Mouse (Mus musculus) ES-E14 (cell line): ENCODE data around the gene Slc24a2. TPM values are rescaled to one million over a fixed set of nuclear protein-coding genes. Genes with fewer than 3 reads are reported as not detected.

Experiments
- DNase-seq: peaks from one replicate; pipeline ENCODE4 v3.0.0-alpha.2; 2013; ENCODE audit warnings: low read depth, low spot score
- H3K27ac ChIP-seq: 2 replicates; pipeline ENCODE4 v1.5.1; 2012; ENCODE audit warnings: low read depth, mild to moderate bottlenecking, low read length, moderate library complexity, mixed read lengths; ENCODE audit not compliant: poor library complexity, insufficient read depth, severe bottlenecking
- H3K36me3 ChIP-seq: 2 replicates; pipeline ENCODE4 v1.6.1; 2012; ENCODE audit warnings: mild to moderate bottlenecking, low read length, moderate library complexity, mixed read lengths; ENCODE audit not compliant: control insufficient read depth, poor library complexity, insufficient read depth, severe bottlenecking
- H3K4me1 ChIP-seq, 2 experiments: fragments of 150-350 bp in 1 of 2; sonication (generic) in 1 of 2; 2 replicates each; pipeline ENCODE4 v1.6.1; 2012; ENCODE audit warnings: low read length in 2 of 2, mild to moderate bottlenecking in 1 of 2, mixed read lengths in 1 of 2; ENCODE audit not compliant: control insufficient read depth in 2 of 2, insufficient read depth in 2 of 2, poor library complexity in 1 of 2
- H3K4me3 ChIP-seq, 2 experiments: fragments of 150-350 bp in 1 of 2; sonication (generic) in 1 of 2; 2 replicates each; pipeline ENCODE4 v1.5.1; 2012; ENCODE audit warnings: low read length in 2 of 2, low read depth in 1 of 2, mild to moderate bottlenecking in 1 of 2, mixed read lengths in 1 of 2; ENCODE audit not compliant: insufficient read depth in 1 of 2, poor library complexity in 1 of 2, severe bottlenecking in 1 of 2
- H3K9ac ChIP-seq: 2 replicates; pipeline ENCODE4 v1.6.1; 2012; ENCODE audit warnings: low read depth, mild to moderate bottlenecking, low read length, mixed read lengths; ENCODE audit not compliant: poor library complexity, insufficient read depth, severe bottlenecking
- H3K9me3 ChIP-seq: fragments of 150-350 bp; sonication (generic); 2 replicates; pipeline ENCODE4 v1.6.1; 2012; ENCODE audit warnings: low read depth, mild to moderate bottlenecking, low read length; ENCODE audit not compliant: control insufficient read depth, insufficient read depth
- CHD2 ChIP-seq: IDR thresholded peaks from 2 replicates; pipeline ENCODE4 v1.6.1; 2014; ENCODE audit warnings: mild to moderate bottlenecking, low read depth, low read length, inconsistent platforms
- HCFC1 ChIP-seq: IDR thresholded peaks from 2 replicates; pipeline ENCODE4 v1.6.1; 2012; ENCODE audit warnings: low read length, inconsistent platforms, borderline replicate concordance; ENCODE audit not compliant: insufficient read depth
- MAFK ChIP-seq: IDR thresholded peaks from 2 replicates; pipeline ENCODE4 v1.6.1; 2014; ENCODE audit warnings: mild to moderate bottlenecking, low read depth, low read length, inconsistent platforms; ENCODE audit not compliant: insufficient read depth
- ZC3H11A ChIP-seq: IDR thresholded peaks from 2 replicates; pipeline ENCODE4 v1.6.1; 2012; ENCODE audit warnings: low read depth, mild to moderate bottlenecking, inconsistent platforms, low read length, borderline replicate concordance
- ZNF384 ChIP-seq: IDR thresholded peaks from 2 replicates; pipeline ENCODE4 v1.6.1; 2012; ENCODE audit warnings: low read depth, low read length, inconsistent platforms
- in situ Hi-C, 2 experiments: fragments of 600-800 bp; cut with MboI; formaldehyde crosslinking; loops; one replicate each; pipeline ENCODE4 v1.15.1; 2025; ENCODE audit warnings: low sequenced_read_pairs in 2 of 2, inconsistent platforms in 1 of 2; ENCODE audit not compliant: unreplicated experiment in 2 of 2
- total RNA-seq: library from RNA; depleted of rRNA; stranded (reverse); fragments of 300-350 nt; gene quantifications from 2 replicates; pipeline ENCODE4 v1.2.3, GENCODE M21; 2012

Gene Slc24a2
- total RNA-seq, 1 experiment, result 0.13 TPM

DNA sequence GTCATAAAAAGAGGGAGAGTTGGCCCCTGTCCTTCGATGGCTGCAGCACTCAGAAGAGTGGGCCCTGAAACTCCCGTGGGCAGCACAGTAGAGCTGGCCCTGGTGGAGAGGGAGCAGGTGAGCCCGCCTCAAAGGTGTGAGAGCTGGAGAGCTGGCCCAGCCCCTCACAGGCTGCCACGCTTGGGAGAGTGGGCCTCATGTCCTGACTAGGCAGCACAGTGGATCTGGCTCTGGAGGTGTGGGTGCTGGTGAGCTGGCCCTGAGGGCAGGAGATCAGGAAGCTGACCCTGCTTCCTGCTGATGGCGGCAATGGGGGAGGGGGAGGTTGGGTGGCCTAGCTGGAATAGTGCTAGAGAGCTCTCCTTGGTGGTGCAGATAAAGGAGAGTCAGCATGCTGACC, 129.3 kb downstream of the Slc24a2 start:
- H3K9ac ChIP-seq, result no peak overlapping the region
- H3K36me3 ChIP-seq, result no peaks in the 10 kb centered on the region
- in situ Hi-C loops, result no loop called here
- no peaks in the 10 kb centered on the region for H3K4me1 ChIP-seq
- no peak overlapping the region for H3K4me3 ChIP-seq
- no peak for DNase-seq
- no peak overlapping the region for H3K27ac ChIP-seq
- no peak for TF ChIP-seq HCFC1
- no peaks in the 10 kb centered on the region for H3K9me3 ChIP-seq

DNA sequence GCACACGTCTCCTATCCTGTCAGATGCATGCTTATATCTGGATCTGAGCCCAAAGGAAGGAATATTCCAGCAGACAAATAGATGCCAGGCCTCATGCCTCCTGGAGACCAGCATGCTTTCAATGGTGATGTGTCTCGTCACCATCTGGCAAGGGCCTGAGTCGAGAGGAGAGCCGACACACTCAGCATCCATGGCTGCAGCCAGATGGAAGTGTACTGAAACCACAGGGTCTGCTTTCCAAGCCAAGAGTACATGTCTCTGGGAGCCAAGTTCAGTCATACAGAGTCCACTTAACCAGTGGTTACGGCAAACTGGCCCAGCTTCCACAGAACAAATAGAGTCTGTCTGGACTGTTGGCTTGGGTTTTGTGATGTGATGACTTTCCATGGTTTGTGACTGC, 134.1 kb downstream of the Slc24a2 start:
- in situ Hi-C loops, result no loop called here
- H3K4me1 ChIP-seq, result no peaks in the 10 kb centered on the region
- no peak overlapping the region for H3K9ac ChIP-seq
- TF ChIP-seq ZC3H11A (no peak), MAFK (no peak), CHD2 (no peak), HCFC1 (no peak), ZNF384 (no peak)
- no peak overlapping the region for H3K27ac ChIP-seq
- H3K9me3 ChIP-seq, result no peaks in the 10 kb centered on the region
- H3K36me3 ChIP-seq, result no peaks in the 10 kb centered on the region
- no peak overlapping the region for H3K4me3 ChIP-seq
- DNase-seq, result no peak

DNA sequence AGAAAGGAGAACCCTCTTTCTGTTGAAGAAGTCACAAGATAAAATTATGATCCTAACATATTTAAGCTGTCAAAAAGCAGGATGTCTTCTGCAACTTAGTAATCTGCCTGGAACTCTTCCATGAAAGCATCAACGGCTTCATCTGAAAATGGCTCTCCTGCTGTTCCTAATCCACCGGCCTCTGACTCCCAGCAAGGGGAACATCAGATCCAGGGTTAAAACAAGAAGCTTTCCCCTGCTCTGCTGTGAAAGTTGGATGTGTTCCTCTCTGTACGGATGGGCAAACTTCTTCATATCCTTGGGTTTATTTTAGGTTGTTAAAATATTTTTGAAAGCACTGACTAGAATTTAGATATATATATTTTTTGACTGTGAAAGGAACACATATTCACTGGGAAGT, 136.7 kb downstream of the Slc24a2 start:
- DNase-seq, result no peak
- Histone ChIP-seq H3K4me3 (no peak overlapping the region), H3K36me3 (no peaks in the 10 kb centered on the region), H3K4me1 (no peaks in the 10 kb centered on the region), H3K9me3 (no peaks in the 10 kb centered on the region), H3K9ac (no peak overlapping the region), H3K27ac (no peak overlapping the region)
- in situ Hi-C loops, result no loop called here
- TF ChIP-seq MAFK (no peak), CHD2 (no peak), HCFC1 (no peak), ZC3H11A (no peak), ZNF384 (no peak)

DNA sequence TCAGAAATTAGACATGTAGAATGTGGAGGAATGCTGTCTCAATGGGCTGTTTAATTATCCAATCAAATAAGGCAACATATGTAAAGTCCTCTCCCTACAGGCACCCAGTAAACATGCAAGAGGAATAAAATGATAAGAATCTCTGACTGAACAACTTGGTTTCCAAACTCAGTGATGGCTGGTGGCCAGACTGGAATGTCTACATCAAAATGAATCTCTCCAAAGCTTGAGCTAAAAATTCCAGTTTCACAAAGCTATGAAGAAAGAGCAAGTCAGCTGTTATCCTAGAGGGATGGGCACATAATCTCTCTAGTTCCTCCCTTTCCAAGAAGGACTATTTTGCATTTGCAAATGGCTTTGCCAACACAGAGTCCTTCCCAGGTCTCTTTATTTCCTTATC, 139.4 kb downstream of the Slc24a2 start:
- in situ Hi-C loops, result no loop called here
- TF ChIP-seq HCFC1, result no peak
- no peak for TF ChIP-seq CHD2
- no peak for TF ChIP-seq MAFK
- TF ChIP-seq ZC3H11A, result no peak
- TF ChIP-seq ZNF384, result no peak
- no peak overlapping the region for H3K9ac ChIP-seq
- no peak overlapping the region for H3K4me3 ChIP-seq
- no peaks in the 10 kb centered on the region for H3K36me3 ChIP-seq
- no peak for DNase-seq
- no peaks in the 10 kb centered on the region for H3K4me1 ChIP-seq
- H3K27ac ChIP-seq, result no peak overlapping the region
- H3K9me3 ChIP-seq, result no peaks in the 10 kb centered on the region

DNA sequence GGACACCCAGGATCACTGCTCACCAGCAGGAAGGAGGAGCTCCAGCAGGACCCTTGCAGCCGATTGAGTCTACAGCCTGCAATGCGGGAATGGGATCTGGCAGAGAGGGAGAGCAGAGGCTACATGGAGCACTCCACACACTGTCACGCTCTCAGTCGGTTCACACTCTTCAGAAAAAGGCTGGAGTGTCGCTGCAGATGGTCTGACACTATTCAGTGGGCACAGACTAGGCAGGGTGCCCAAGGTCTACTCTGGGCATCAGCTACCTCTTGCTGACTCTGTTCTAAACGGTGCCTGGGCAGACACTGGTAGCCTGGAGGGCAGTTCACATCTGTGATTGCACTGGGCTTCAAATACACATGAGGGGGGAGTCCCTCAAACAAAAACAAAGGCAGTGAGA, 141.6 kb downstream of the Slc24a2 start:
- H3K9me3 ChIP-seq, result no peaks in the 10 kb centered on the region
- H3K36me3 ChIP-seq, result no peaks in the 10 kb centered on the region
- H3K9ac ChIP-seq, result no peak overlapping the region
- no peak overlapping the region for H3K4me3 ChIP-seq
- DNase-seq, result no peak
- no peak overlapping the region for H3K27ac ChIP-seq
- H3K4me1 ChIP-seq, result no peaks in the 10 kb centered on the region
- in situ Hi-C loops, result no loop called here
- TF ChIP-seq MAFK (no peak), ZNF384 (no peak), HCFC1 (no peak), CHD2 (no peak), ZC3H11A (no peak)
